Mouse (Mus musculus) layer of hippocampus, adult 8-10 months (tissue): ENCODE data around the gene Dag1. TPM values are rescaled to one million over a fixed set of nuclear protein-coding genes. Genes with fewer than 3 reads are reported as not detected.
A peak's percentile ranks its signal among the peaks of the same experiment; 100 is the strongest.
"Not testable (repeated sequence)": the region's sequence is repeated elsewhere in the genome, so short reads cannot be mapped to it uniquely, and the experiment has no call there.

Source experiments
- DNase-seq, 2 experiments: peaks; one replicate each; pipeline ENCODE4 v3.0.0; 2022; ENCODE audit warnings: low spot score in 2 of 2
- total RNA-seq, 4 experiments: library from RNA; stranded (reverse); gene quantifications; 2 replicates each; pipeline ENCODE4 v1.2.4; 2022

Gene Dag1
- 10 to 100 TPM; 70.4 to 75.9 (median 73.9) TPM for total RNA-seq

DNA sequence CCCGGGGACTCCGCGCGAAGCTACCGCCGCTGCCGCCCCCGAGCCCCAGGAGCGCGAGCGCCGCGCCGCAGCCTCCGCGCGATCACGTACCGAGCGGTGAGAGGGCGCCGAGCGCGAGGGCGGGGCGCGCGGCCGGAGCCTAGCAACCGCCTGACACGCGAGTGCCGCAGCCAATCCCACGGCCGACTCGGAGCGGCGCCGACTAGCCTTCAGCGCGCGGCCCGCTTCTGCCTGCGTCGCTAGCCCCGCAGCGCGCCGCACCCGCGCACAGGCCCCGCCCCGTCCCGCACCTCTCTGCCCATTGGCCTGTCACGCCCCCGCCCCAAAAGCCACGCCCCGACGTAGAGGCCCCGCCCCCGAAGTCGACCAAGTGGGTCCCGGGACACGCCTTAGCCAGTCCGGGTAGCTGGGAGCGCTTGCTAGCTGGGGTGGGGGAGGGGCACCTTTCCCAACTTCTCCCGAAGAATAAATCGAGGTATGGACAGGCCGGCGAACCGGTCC lies at the start of gene Dag1:
Gene Dag1, minus strand, starts transcription at position 269 of the 501 bp plus-strand sequence.
- DNase-seq, result peak; percentile 95 to 97

GRCm38 (mm10) chr9:108308141-108308540 lies 44.4 kb upstream of the Dag1 start:
- no peak for DNase-seq

- DNase-seq, result no peak
Measured at GRCm38 (mm10) chr9:108307021-108307807, 43.5 kb upstream of the Dag1 start.

DNA sequence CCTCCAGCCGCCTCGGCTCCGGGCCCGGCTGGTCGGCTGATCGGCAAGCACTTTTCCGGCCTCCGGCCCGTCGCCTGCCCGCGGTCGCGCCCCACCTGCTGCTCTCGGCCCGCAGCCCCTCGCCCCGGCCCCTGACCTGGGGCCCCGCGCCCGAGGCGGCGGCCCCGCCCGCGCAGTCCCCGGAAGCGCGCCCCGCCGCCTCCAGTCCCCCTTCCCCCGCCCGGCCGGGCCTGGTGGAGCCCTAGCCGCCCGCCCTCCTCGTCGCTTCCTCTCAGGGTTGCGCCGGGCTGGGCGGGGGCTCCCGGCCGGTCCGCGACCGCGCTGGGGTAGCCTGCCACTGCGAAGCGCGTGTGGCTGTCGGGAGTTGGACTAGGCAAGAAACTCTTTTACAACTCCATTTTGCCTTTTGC lies 42.8 kb upstream of the Dag1 start:
- no peak for DNase-seq

GRCm38 (mm10) chr9:108305629-108306520 lies 42.1 kb upstream of the Dag1 start, which contains the start of the genes Rhoa and Tcta:
Gene Rhoa, plus strand, starts transcription at chr9:108306129.
Gene Tcta, minus strand, starts transcription at chr9:108306160.
- peak; percentile 99 to 100 for DNase-seq

GRCm38 (mm10) chr9:108305170-108305569 lies 41.4 kb upstream of the Dag1 start:
- no peak for DNase-seq

- DNase-seq, result no peak
Measured at GRCm38 (mm10) chr9:108304716-108305115, 41.0 kb upstream of the Dag1 start.

DNA sequence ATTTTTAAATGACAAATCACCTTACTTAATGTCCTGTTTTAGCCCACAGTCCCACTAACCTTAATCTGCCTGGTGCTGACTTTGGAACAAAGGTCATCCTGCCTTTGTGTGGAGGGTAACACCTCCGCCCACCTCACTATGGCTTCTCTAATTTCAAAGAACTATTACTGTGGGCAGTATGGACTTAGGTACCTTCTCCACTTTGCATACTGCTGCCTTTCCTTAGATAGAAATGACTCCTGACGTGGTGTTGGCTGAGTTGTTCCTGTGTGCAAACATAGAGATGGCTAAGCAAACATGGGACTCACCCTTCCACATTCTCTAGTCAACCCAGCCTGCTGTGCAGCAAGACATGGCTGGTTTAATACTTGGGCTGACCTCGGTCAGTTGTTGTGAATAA lies 38.1 kb upstream of the Dag1 start:
- no peak for DNase-seq

- DNase-seq, result no peak
Measured at GRCm38 (mm10) chr9:108296453-108297355, 32.9 kb upstream of the Dag1 start, which contains the start of gene Amt. Gene Amt, plus strand, starts transcription at chr9:108296853.

DNA sequence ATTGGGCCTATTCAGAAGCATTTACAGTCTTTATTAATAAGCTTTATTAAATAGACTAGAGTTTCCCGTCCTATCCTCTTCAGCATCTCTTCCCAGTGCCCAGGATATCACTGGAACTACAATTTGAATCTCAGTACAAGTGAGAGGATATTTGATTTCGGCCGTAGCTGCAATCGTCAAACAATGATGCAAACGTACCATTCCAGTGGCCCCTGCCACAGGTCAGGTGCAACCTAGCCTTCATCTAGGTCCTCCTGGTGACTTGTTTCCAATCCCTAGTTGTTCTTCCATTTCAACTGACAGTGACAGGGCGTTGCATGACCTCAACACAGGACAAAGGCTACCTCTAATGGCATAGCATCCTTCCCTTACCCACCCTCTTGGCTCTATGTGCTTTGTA lies 27.0 kb upstream of the Dag1 start:
- no peak for DNase-seq

DNA sequence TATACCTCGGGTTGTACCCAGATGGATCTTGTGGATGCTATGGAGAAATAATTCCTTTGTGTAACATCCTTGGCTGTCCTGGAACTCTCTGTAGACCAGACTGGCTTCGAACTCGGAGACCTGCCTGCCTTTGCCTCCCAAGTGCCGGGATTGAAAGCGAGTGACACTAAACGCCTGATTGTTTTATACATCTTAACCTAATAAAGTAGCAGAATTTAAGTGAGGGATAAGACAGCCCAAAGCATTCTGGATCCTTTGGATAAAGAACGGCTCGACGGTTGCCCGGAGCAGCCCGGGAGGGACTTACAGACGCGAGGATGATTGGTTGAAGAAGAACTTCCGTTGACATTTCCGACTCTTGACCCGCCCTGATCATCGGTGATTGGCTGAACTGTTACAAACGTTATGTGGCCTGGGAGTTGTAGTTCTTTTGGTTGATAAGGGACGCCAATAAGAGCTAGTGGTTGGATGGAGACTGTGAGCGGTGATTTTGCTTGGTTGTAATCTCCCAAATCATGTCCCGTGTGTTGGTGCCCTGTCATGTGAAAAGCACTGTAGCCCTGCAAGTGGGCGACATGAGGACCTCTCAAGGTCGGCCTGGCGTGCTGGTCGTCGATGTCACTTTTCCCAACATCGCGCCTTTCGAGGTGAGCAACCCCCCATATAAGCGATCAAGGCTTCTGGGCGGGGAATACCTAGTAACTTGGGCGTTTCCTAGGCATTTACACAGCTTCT lies 26.4 kb upstream of the Dag1 start, which contains the start of gene Nicn1:
Gene Nicn1, plus strand, starts transcription at position 414 of the 735 bp plus-strand sequence.
- peak; percentile 94 to 97 for DNase-seq

GRCm38 (mm10) chr9:108289347-108289746 lies 25.6 kb upstream of the Dag1 start:
- no peak for DNase-seq

GRCm38 (mm10) chr9:108287526-108288238 lies 23.9 kb upstream of the Dag1 start:
- DNase-seq, result not testable (repeated sequence)

DNA sequence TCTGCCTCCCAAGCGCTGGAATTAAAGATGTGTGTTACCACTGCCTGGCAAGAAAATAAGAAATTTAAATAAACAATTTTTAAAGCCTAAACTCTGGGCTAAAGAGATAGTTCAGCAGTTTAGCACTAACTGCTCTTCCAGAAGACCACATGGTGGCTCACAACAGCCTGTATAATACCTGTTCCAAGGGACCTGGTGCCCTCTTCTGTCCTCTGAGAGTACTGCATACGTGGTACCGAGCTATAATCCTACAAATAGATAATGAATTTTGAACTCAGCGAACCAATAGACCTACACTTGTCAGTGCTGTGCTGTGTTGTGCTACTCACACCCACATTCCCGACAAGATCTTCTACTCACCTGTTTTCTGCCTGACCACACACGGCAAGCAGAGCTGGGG lies 20.7 kb upstream of the Dag1 start:
- peak in 1 of 2 experiments; percentile 78 for DNase-seq

DNA sequence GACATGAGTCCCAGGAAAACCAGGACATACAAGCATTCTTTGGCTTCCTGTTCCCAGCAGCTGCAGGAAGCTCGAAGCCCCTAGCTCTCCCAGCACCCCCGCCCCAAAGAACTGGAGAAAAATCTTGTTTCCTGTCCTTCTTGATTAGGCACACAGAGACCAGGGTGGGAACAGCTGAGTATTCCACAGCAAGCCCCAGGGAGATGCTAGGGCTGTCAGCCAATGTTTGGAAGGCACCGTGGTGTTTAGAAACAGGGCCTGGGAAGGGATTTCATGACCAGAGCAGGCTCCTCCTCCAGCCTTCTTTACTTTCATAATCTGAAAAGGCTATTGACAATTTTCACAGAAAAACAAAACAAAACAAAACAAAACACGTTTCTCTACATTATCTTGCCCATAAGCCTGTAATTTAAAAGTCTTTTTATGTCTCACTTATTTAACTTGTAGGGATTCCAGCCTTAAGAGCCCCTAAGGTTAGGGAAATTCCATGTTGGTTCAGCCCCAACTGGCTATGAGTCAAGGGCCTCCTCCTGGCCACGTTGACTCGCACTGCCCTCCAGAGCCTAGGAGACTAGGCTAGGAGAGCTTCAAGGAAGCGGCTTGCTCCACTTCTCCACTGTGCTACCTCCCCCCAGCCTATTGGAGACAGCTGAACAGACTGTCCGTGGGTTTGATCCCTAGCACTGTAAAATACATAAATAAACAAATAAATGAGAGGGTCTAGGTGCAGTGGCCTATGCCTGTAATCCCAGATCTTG lies 16.5 kb upstream of the Dag1 start:
- no peak for DNase-seq

GRCm38 (mm10) chr9:108278697-108279450 lies 15.1 kb upstream of the Dag1 start:
- no peak for DNase-seq

DNA sequence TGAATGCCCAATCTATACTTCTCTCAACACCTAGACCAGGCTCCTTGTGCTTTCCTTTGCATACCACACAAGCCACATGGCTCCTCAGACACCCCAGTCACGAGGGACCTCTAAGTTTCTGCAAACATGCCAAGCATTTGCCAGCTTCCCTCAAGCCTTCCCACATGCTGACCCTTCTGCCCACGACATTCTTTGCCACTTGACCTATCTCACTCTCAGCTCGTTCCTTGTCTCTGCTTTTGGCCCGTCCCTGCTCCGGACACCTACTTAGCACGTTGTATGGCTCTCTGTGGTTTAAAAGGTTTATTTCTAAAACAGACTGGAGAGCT lies 11.5 kb upstream of the Dag1 start:
- no peak for DNase-seq
